Mouse (Mus musculus): ENCODE measurements at regions not wholly inside any gene's neighbourhood (a gene's known extent, or its start where the extent isn't known, plus 50 kb on each side); places are given as distances from the start of the nearest gene placed in this dataset.

GRCm38 (mm10) chr2:159676845-159677244 lies 657.1 kb downstream of the Gm826 start:
- H3K4me3 ChIP-seq (ENCODE audit: insufficient read depth, poor library complexity, severe bottlenecking), result no peak overlapping the region
- H3K79me3 ChIP-seq (ENCODE audit: low read depth), result no peaks in the 10 kb centered on the region
- no peaks in the 10 kb centered on the region for H3K79me2 ChIP-seq (ENCODE audit: control insufficient read depth, insufficient read depth)
- no peaks in the 10 kb centered on the region for H3K27me3 ChIP-seq (ENCODE audit: control insufficient read depth, insufficient read depth, insufficient read length)
- TF ChIP-seq FOSL1 (IDR thresholded peaks at IDR 0.05; ENCODE audit: insufficient read depth, low read length, poor library complexity, severe bottlenecking), result no peak
- TF ChIP-seq CTCF (IDR thresholded peaks at IDR 0.05; ENCODE audit: control insufficient read depth, insufficient read depth, insufficient read length), result no peak
- TF ChIP-seq MYOD1 (IDR thresholded peaks at IDR 0.05; ENCODE audit: control insufficient read depth, insufficient read length, low read depth), result no peak
- TF ChIP-seq MYOG (IDR thresholded peaks at IDR 0.05; ENCODE audit: control insufficient read depth, extremely low read depth, insufficient read length), result no peak
- no peak for TF ChIP-seq CEBPB (IDR thresholded peaks at IDR 0.05; ENCODE audit: low read depth)
- TF ChIP-seq MAX (IDR thresholded peaks at IDR 0.05), result no peak
- TF ChIP-seq USF1 (IDR thresholded peaks at IDR 0.05; ENCODE audit: low read depth), result no peak
- no peak overlapping the region for H3ac ChIP-seq (ENCODE audit: control insufficient read depth, insufficient read length, low read depth)
- no peaks in the 10 kb centered on the region for H3K36me3 ChIP-seq (ENCODE audit: control insufficient read depth, insufficient read depth)

- no peaks in the 10 kb centered on the region for H3K79me3 ChIP-seq (ENCODE audit: low read depth)
- no peak overlapping the region for H3ac ChIP-seq (ENCODE audit: control insufficient read depth, insufficient read length, low read depth)
- H3K79me2 ChIP-seq (ENCODE audit: control insufficient read depth, insufficient read depth), result no peaks in the 10 kb centered on the region
- no peaks in the 10 kb centered on the region for H3K36me3 ChIP-seq (ENCODE audit: control insufficient read depth, insufficient read depth)
- TF ChIP-seq FOSL1 (IDR thresholded peaks at IDR 0.05; ENCODE audit: insufficient read depth, low read length, poor library complexity, severe bottlenecking), result no peak
- no peak for TF ChIP-seq MYOD1 (IDR thresholded peaks at IDR 0.05; ENCODE audit: control insufficient read depth, insufficient read length, low read depth)
- TF ChIP-seq MAX (IDR thresholded peaks at IDR 0.05), result no peak
- no peak for TF ChIP-seq MYOG (IDR thresholded peaks at IDR 0.05; ENCODE audit: control insufficient read depth, extremely low read depth, insufficient read length)
- TF ChIP-seq CEBPB (IDR thresholded peaks at IDR 0.05; ENCODE audit: low read depth), result no peak
- TF ChIP-seq USF1 (IDR thresholded peaks at IDR 0.05; ENCODE audit: low read depth), result no peak
- TF ChIP-seq CTCF (IDR thresholded peaks at IDR 0.05; ENCODE audit: control insufficient read depth, insufficient read depth, insufficient read length), result no peak
- H3K4me3 ChIP-seq (ENCODE audit: insufficient read depth, poor library complexity, severe bottlenecking), result no peak overlapping the region
- H3K27me3 ChIP-seq (ENCODE audit: control insufficient read depth, insufficient read depth, insufficient read length), result no peaks in the 10 kb centered on the region
Measured at GRCm38 (mm10) chr2:159680641-159681040, 653.3 kb downstream of the Gm826 start.

- TF ChIP-seq MAX (IDR thresholded peaks at IDR 0.05), result no peak
- TF ChIP-seq MYOD1 (IDR thresholded peaks at IDR 0.05; ENCODE audit: control insufficient read depth, insufficient read length, low read depth), result no peak
- Histone ChIP-seq H3K79me3 (ENCODE audit: low read depth) (no peaks in the 10 kb centered on the region), H3K36me3 (ENCODE audit: control insufficient read depth, insufficient read depth) (no peaks in the 10 kb centered on the region), H3ac (ENCODE audit: control insufficient read depth, insufficient read length, low read depth) (no peak overlapping the region), H3K27me3 (ENCODE audit: control insufficient read depth, insufficient read depth, insufficient read length) (no peaks in the 10 kb centered on the region), H3K4me3 (ENCODE audit: insufficient read depth, poor library complexity, severe bottlenecking) (no peak overlapping the region), H3K79me2 (ENCODE audit: control insufficient read depth, insufficient read depth) (no peaks in the 10 kb centered on the region)
Measured at GRCm38 (mm10) chr2:159703100-159703499, 630.9 kb downstream of the Gm826 start.

- Histone ChIP-seq H3K79me2 (ENCODE audit: control insufficient read depth, insufficient read depth) (no peaks in the 10 kb centered on the region), H3K4me3 (ENCODE audit: insufficient read depth, poor library complexity, severe bottlenecking) (no peak overlapping the region), H3K36me3 (ENCODE audit: control insufficient read depth, insufficient read depth) (no peaks in the 10 kb centered on the region), H3K27me3 (ENCODE audit: control insufficient read depth, insufficient read depth, insufficient read length) (no peaks in the 10 kb centered on the region), H3ac (ENCODE audit: control insufficient read depth, insufficient read length, low read depth) (no peak overlapping the region), H3K79me3 (ENCODE audit: low read depth) (no peaks in the 10 kb centered on the region)
- no peak for TF ChIP-seq CTCF (IDR thresholded peaks at IDR 0.05; ENCODE audit: control insufficient read depth, insufficient read depth, insufficient read length)
- no peak for TF ChIP-seq USF1 (IDR thresholded peaks at IDR 0.05; ENCODE audit: low read depth)
- TF ChIP-seq MYOD1 (IDR thresholded peaks at IDR 0.05; ENCODE audit: control insufficient read depth, insufficient read length, low read depth), result no peak
Measured at GRCm38 (mm10) chr2:159708141-159708540, 625.8 kb downstream of the Gm826 start.

- Histone ChIP-seq H3K36me3 (ENCODE audit: control insufficient read depth, insufficient read depth) (no peaks in the 10 kb centered on the region), H3K79me2 (ENCODE audit: control insufficient read depth, insufficient read depth) (no peaks in the 10 kb centered on the region), H3K79me3 (ENCODE audit: low read depth) (no peaks in the 10 kb centered on the region), H3K27me3 (ENCODE audit: control insufficient read depth, insufficient read depth, insufficient read length) (no peaks in the 10 kb centered on the region), H3K4me3 (ENCODE audit: insufficient read depth, poor library complexity, severe bottlenecking) (no peak overlapping the region), H3ac (ENCODE audit: control insufficient read depth, insufficient read length, low read depth) (no peak overlapping the region)
- TF ChIP-seq USF1 (IDR thresholded peaks at IDR 0.05; ENCODE audit: low read depth), result no peak
- no peak for TF ChIP-seq CTCF (IDR thresholded peaks at IDR 0.05; ENCODE audit: control insufficient read depth, insufficient read depth, insufficient read length)
- no peak for TF ChIP-seq MYOG (IDR thresholded peaks at IDR 0.05; ENCODE audit: control insufficient read depth, extremely low read depth, insufficient read length)
- TF ChIP-seq CEBPB (IDR thresholded peaks at IDR 0.05; ENCODE audit: low read depth), result no peak
- TF ChIP-seq MAX (IDR thresholded peaks at IDR 0.05), result no peak
- TF ChIP-seq FOSL1 (IDR thresholded peaks at IDR 0.05; ENCODE audit: insufficient read depth, low read length, poor library complexity, severe bottlenecking), result no peak
Measured at GRCm38 (mm10) chr2:159714633-159715032, 619.3 kb downstream of the Gm826 start.

- Histone ChIP-seq H3K36me3 (ENCODE audit: control insufficient read depth, insufficient read depth) (no peaks in the 10 kb centered on the region), H3ac (ENCODE audit: control insufficient read depth, insufficient read length, low read depth) (no peak overlapping the region), H3K4me3 (ENCODE audit: insufficient read depth, poor library complexity, severe bottlenecking) (no peak overlapping the region), H3K27me3 (ENCODE audit: control insufficient read depth, insufficient read depth, insufficient read length) (no peaks in the 10 kb centered on the region), H3K79me2 (ENCODE audit: control insufficient read depth, insufficient read depth) (no peaks in the 10 kb centered on the region), H3K79me3 (ENCODE audit: low read depth) (no peaks in the 10 kb centered on the region)
- no peak for TF ChIP-seq MYOG (IDR thresholded peaks at IDR 0.05; ENCODE audit: control insufficient read depth, extremely low read depth, insufficient read length)
- no peak for TF ChIP-seq CTCF (IDR thresholded peaks at IDR 0.05; ENCODE audit: control insufficient read depth, insufficient read depth, insufficient read length)
- TF ChIP-seq FOSL1 (IDR thresholded peaks at IDR 0.05; ENCODE audit: insufficient read depth, low read length, poor library complexity, severe bottlenecking), result no peak
- no peak for TF ChIP-seq MYOD1 (IDR thresholded peaks at IDR 0.05; ENCODE audit: control insufficient read depth, insufficient read length, low read depth)
- TF ChIP-seq USF1 (IDR thresholded peaks at IDR 0.05; ENCODE audit: low read depth), result no peak
- no peak for TF ChIP-seq CEBPB (IDR thresholded peaks at IDR 0.05; ENCODE audit: low read depth)
- TF ChIP-seq MAX (IDR thresholded peaks at IDR 0.05), result no peak
Measured at GRCm38 (mm10) chr2:159718738-159719137, 615.2 kb downstream of the Gm826 start.
